Mouse (Mus musculus) megakaryocyte, embryonic 14.5 days (primary cell): ENCODE results near the gene Daw1.

Experiments
- FLI1 ChIP-seq: IDR thresholded peaks from 2 replicates; pipeline ENCODE4 v1.6.1; 2012; ENCODE audit warnings: low read length, inconsistent platforms, mixed read lengths
- GATA1 ChIP-seq: IDR thresholded peaks from 3 replicates; pipeline ENCODE4 v1.6.1; 2012; ENCODE audit warnings: mixed read lengths, low read length, inconsistent platforms, borderline replicate concordance

DNA sequence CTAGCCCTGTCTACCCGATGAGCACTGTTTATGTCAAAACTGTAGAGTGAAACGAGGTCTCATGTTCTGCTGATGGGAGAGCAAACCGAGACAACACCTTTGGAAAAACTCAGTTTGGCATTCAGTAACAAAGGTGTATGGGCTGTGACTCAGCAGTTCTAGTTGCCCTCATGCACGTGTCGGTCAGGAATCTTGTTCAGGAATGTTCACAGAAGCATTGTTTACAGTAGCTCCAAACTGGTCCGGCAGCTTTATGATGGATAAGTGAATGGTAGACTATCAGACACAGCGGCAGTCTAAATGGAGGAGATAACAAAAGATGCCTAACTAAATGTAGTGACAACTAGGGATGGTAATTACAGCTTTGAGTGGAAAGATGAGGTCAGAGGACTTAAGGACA, 23.7 kb upstream of the Daw1 start:
- TF ChIP-seq GATA1 (no peak), FLI1 (no peak)
